Mouse (Mus musculus) kidney, adult 9 months (tissue): ENCODE results near the gene Rfwd3.
A peak's percentile ranks its signal among the peaks of the same experiment; 100 is the strongest.

ENCODE experiments used
- DNase-seq: peaks from one replicate; pipeline ENCODE4 v3.0.0; 2022

Gene Rfwd3

DNA sequence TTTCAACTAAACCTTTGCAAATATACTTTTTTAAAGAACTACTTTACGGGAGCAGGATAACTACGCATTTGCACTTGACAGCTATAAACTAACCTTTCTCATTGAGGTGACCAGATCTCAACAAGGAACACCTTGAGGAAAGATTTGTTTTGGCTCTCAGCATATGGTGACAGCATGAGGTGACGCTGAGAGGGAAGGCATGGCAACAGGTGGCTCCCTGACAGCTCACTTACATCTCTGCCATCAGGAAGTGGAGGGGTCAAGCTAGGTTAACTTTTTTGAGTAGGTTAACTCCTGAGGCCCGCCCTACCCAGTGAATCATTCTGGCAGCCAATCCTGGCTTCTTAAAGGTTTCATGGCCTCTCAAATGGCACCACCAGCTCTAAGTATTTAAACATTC, 14.4 kb downstream of the Rfwd3 start:
- no peak for DNase-seq

DNA sequence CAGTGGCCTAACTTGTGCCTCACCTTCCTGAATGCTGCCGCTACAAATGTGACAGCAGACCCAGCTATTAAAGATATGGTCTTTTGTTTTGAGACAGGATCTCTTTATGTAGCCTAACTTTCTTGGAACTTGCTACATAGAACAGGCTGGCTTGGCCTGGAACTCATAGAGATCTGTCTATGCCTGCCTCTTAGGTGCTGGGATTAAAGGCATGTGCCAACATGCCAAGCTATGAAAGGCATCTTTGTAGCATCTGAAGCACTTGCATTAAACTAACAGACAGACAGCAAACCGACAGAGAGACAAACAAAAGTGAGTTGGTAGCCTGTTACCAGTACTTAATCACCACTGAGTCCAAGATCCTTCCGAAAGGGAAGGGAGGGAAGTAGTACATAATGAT, 17.9 kb downstream of the Rfwd3 start:
- DNase-seq = no peak

DNA sequence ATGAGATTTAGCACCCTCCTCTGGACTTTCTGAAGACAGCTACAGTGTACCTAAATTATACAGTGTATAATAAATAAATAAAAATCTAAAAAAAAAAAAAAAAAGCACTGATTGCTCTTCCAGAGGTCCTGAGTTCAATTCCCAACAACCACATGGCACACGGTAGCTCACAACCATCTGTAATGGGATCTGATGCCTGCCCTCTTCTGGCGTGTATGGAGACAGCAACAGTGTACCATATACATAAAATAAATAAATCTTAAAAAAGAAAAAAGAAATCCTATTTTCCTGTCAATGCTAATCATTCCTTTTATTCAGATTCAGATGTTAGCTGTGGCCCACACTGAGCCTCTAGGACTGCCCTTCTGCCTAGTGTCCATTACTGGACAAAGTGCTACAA, 31.7 kb downstream of the Rfwd3 start:
- no peak for DNase-seq

DNA sequence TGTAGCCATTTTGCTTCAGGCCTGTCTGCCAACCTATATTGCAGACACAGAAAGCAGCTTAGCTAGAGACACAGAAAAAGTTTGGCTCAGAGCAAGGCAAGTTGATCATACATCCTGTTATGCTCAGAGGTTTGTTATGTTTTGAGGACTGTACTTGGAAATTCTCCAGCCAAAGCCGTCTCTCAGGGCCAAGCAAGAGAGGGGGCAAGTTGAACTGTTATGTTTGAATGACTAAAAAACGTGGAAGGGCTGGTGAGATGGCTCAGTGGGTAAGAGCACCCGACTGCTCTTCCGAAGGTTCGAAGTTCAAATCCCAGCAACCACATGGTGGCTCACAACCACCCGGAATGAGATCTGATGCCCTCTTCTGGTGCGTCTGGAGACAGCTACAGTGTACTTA, 33.9 kb downstream of the Rfwd3 start:
- DNase-seq = peak; percentile 67

DNA sequence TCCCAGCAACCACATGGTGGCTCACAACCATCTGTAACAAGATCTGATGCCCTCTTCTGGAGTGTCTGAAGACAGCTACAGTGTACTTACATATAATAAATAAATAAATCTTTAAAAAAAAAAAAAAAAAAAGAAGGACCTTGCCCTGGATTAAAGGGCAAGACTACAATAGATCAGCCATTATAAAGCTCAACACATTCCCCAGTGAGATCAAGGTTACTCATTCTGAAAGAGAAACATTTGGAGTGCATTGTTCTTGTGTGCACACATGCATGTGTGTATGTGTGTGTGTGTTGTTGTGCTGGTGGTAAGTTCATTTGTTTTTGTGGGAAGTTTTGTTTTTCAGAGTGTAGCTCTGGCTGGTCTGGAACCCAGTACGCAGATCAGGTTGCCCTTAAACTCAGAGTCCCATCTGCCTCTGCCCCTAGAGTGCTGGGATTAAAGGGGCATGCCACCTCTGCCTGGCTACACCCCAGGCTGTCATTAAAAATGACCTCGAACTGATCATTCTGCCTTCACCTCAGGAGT, 35.3 kb downstream of the Rfwd3 start:
- peak; percentile 70 for DNase-seq

DNA sequence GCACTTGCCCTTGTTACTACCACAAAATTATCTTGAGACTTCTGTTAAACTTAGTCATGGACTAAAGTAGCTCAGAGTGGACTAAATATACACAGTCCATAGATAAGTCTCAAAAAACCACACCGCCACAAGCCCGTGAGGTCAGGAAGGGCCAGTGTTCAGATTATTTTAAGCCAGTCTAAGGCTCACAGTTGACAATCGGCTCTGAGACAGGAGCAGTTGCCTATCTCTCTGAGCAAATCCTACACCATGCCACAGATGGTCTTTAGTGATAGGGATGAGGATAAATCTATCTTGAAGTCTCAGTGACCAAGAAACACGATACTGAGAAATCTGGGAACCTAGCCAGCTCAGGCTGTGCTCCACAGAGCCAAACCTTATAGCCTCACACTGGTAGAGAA, 38.0 kb downstream of the Rfwd3 start:
- no peak for DNase-seq

DNA sequence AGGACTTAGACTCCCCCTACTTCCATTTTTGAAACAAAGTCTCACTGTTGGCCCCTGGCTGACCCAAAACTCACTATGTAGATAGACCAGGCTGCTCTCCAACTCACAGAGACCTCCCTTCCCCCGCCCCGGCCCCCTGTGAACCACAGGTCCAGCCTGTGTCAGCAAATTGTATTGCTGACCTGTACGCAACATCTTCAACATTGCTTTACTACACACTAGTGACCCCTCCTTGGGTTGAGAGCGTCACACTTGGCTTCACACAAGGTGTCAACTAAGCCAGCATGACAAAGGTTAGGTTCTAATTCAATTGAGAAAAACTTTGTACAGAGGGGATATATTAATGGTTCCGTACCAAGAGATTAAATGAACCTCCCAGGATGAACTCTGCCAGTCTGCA, 39.8 kb downstream of the Rfwd3 start:
- DNase-seq = peak; percentile 76

DNA sequence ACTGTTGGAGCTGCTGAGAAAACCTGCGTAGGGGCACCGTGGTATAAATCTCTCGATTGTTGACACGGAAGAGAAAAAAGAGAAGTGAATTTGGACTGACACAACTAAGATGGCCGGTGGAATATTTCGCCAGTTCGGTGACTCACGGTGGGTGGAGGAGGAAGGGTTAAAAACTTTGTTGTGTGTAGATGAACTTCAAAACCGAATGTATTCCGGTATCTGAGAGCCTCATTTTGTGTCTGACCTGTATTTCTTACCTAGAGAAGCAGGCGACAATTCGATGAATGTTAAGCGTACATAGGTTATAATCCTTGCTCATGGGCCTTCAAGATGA, 40.6 kb downstream of the Rfwd3 start:
- DNase-seq = no peak

DNA sequence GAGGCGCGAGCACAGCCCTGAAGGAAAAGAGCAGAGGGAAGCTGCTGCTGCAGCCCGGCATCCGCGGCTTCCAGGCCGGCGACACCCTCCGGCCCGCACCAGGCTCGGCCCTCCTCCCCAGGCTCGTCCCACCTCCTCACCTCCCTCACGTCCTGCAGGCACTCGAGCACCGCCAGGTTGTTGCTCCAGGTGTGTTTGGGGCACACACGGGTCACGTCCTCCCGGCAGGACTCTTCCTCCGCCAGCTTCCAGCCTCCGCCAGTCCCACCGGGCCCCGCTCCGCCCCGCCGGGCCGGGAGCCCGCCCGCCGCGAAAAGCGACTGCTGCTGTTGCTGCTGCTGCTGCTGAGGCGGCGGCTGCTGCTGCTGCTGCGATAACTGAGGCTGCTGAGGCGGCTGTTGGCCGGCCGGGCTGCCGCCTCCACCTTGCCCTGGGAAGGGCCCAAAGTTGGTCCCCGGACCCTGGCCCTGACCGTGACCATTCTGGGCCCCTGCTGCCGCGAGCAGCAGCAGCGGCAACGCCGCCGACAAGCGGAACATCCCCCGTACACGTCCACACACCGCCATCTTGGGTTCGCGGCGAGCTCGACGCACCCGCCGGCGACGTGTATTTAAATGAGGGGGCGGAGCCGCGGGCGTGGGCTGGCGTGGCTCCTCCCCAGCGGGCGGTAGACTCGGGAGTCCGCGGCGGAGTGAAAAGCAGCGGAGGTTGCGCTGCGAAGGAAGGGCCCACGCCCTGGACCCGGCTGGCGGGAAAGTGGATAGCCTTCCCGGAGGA, 41.2 kb downstream of the Rfwd3 start, which contains the start of gene Glg1:
Gene Glg1 (minus strand): TSS at position 586 of the 777 bp plus-strand sequence.
- peak; percentile 94 for DNase-seq

DNA sequence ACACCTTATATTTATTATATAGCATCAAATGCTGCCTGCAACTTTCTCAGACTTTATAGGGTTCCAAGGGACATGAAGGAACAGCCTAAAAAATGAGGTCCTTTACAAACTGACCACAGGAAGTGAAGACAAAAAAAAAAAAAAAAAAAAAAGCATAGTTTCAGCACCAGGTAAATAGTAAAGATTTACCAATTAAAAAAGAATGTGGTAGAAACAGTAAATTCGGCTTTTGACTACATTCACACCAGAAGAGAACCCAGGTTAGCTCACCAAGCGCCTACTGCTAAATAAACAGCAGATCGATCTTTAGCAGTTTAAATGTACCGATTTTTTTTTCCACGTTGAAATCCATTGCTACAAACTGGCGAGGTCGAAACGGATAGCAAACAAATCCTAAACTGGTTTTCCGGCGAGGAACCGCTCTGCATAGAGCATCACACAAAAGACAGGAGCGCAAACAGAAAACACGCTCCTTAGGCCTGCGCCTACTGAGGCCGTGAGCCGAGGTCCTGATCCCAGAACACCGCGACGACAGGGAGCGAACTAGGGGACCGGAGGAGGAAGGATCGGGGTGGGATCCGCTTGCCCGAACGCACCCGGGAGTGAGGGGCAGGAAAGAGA, 41.9 kb downstream of the Rfwd3 start:
- DNase-seq = no peak

DNA sequence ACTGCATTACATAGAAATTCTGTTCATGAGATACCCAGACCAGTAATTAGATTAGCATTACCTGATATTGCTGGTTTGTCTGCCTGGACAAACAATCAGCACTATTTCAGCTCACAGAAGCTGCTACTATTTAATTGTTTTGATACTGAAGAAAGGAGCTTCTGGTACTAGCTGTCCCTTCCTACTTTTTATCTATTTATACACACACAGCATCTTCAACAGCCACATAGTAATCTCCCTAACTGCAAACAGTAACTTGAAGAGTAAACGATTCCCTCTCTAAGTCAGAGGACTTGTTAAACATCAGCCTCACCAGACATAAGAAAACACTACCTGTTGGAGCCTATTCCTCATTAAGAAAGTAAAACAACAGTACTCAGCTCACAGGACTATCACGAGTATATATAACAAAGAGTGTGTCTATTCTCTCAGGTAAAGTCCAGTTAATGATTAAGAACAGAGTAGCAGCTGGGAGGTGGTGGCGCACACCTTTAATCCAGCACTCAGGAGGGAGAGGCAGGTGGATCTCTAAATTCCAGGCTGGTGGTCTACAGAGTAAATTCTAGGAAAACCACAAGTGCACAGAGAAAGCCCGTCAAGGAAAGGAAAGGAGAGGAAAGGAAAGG, 47.4 kb downstream of the Rfwd3 start:
- DNase-seq = peak; percentile 44

DNA sequence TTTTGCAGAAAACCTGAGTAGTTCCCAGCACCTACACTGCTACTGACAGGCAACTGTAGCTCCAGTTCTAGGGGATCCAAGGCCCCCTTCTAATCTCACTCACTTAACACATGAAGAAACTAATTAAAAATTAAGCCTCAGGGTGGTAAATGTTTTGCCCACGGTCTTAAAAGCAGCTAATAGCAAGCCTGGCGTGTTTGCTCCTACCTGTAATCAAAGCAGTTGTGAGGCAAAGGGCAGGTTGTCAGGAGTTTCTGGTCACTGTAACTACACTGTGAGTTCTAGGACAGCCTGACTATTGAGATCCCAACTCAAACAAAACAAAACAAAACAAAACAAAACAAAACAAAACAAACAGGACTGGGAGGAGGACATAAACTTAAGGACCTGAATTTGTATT, 49.9 kb downstream of the Rfwd3 start:
- DNase-seq = peak; percentile 74

DNA sequence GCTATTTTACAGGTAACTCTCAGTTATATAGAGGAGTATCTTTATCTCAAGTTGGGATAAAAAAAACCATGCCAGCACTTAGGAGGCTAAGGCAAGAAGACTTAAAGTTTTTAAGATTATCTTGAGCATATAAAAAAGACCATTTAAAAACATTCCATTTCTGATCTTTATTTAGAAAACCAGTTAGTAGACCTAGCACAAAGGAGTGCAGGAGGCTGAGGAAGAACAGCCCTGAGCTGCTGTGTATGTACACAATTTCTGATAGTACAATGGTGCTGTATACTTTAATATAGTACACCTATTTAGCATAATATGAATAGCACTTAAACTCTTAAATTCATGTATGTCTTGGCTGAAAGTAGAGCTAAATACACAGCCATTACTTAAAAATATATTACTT, 51.9 kb downstream of the Rfwd3 start:
- no peak for DNase-seq

DNA sequence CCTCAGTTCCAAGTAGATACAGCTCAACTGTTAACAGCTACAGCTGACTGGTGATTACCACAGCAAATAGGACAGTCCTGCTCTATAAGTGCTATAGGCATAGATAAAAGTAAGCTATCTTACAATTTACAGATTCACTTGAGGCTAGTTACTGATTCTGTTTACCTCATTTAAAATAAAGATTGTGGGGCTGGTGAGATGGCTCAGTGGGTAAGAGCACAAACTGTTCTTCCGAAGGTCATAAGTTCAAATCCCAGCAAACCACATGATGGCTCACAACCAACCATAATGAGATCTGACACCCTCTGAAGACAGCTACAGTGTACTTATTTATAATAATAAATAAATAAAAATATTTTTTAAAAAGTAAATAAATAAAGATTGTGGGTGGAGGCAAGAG, 53.2 kb downstream of the Rfwd3 start:
- peak; percentile 61 for DNase-seq

DNA sequence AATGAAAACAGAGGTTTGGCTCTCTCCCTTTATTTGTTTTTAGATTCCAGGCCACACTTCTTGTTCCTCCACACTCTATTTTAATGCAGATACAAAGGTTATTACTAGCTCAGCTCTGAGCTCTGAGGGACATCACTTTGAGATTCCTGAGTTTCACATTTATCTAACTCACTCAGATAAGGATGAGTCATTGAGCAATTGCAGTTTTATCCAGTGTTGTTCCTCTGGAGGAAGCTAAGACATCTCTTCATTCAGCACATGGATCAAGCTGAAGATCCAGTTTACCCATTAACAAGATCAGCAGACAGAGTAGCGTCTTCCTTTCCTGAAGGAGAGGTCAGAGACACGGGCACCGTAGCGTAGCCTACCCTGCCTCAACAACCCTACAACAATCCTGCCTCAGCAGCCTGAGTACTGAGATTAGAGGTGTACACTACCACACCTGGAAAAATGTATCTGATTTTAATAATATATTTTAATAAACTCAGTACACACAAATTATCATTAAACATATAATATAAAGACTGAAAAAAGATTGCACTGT, 53.7 kb downstream of the Rfwd3 start:
- DNase-seq = peak; percentile 77

DNA sequence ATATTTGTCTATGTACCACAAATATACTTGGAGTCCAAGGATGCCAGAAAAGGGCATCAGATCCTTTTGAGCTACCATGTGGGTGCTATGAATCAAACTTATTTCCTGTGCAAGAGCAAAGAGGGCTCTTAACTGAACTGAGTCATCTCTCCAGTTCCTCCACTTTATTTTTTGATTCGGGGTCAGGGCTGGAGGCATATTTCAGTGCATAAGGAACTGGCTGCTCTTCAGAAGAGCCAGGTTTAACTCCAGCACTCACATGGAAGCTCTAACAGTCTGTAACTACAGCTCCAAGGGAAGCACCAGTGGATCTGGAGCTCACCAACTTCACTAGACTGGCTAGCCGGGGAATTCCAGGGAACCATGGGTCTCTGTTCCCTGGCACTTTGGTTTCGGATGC, 62.7 kb downstream of the Rfwd3 start:
- DNase-seq = no peak

DNA sequence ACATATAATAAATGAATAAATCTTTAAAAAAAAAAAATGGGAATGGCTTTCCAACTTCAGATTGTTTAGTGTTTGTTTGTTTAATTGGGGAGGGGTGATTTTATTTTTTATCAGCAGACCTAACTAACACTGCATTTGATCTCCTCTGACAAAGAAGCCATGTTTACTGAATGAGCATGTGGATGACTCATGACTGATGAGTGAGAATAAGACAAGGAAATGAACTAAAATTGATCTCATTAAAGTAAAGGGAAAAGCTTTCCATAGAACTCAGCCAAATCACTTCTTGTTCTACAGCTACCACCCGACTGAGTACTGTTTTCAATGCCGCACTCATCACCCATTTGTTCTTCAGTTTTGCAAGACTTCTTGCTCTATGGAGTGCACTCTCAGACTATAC, 66.3 kb downstream of the Rfwd3 start:
- no peak for DNase-seq

DNA sequence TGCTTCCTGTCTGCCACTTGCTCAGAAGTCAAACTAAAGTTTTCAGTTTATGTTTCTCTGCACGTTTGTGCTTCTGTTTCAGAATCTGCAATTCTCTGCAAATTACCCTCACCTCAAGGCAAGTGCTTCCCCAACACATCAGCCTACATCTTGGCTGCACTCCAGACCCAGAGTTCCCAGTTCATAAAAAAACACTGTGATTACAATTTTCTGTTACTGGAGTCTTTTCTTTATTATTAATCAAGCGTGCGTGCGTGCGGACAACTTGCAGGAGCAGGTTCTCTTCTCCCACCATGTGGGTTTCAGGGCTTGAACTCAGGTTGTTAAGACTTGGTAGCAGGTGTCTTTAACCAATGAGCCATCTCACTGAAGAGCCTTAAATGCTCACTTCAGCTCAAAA, 75.9 kb downstream of the Rfwd3 start:
- peak; percentile 28 for DNase-seq
